Mouse (Mus musculus): ENCODE data around the gene Gm20388. TPM values are rescaled to one million over a fixed set of nuclear protein-coding genes. Genes with fewer than 3 reads are reported as not detected.
"Not testable (repeated sequence)": the region's sequence is repeated elsewhere in the genome, so short reads cannot be mapped to it uniquely, and the experiment has no call there.

Gene Gm20388
- total RNA-seq, 1 experiment: 27.0 TPM

DNA sequence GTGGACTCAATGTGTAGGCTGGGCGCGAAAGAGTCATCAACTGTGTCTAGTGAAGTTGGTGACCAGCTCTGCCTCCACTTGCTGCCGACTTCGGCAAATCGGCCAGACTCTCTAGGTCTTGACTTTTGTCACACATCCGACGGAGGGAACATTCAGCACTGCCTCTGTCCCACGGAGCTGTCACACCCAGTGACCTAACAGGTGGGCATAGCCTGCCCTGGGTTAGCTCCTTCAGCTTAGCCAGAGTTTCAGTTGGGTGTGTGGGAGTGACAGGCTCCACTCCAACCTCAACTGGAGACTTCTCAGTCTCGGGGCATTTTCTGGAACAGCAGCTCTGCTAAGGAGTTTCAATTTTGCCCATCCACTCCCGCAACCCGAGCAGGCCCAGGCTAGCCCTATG is 1223.9 kb downstream of the Gm20388 start:
- no peak for TF ChIP-seq ZNF384 (IDR thresholded peaks at IDR 0.05; ENCODE audit: low read depth, low read length)
- no peak for TF ChIP-seq MAFK (IDR thresholded peaks at IDR 0.05; ENCODE audit: insufficient read depth, low read depth, low read length)
- TF ChIP-seq CHD2 (IDR thresholded peaks at IDR 0.05; ENCODE audit: low read depth, low read length): no peak
- no peak for TF ChIP-seq HCFC1 (IDR thresholded peaks at IDR 0.05; ENCODE audit: borderline replicate concordance, insufficient read depth, low read length)
- no peak for TF ChIP-seq ZC3H11A (IDR thresholded peaks at IDR 0.05; ENCODE audit: borderline replicate concordance, low read depth, low read length)
- Histone ChIP-seq H3K9me3 (ENCODE audit: control insufficient read depth, insufficient read depth, low read depth, low read length) (no peaks in the 10 kb centered on the region), H3K4me3 (ENCODE audit: insufficient read depth in 1 of 2, low read depth in 1 of 2, low read length in 2 of 2, poor library complexity in 1 of 2, severe bottlenecking in 1 of 2) (no peak overlapping the region), H3K4me1 (ENCODE audit: control insufficient read depth in 2 of 2, insufficient read depth in 2 of 2, low read length in 2 of 2, poor library complexity in 1 of 2) (no peaks in the 10 kb centered on the region), H3K36me3 (ENCODE audit: control insufficient read depth, insufficient read depth, low read length, poor library complexity, severe bottlenecking) (no peaks in the 10 kb centered on the region), H3K9ac (ENCODE audit: insufficient read depth, low read depth, low read length, poor library complexity, severe bottlenecking) (no peak overlapping the region), H3K27ac (ENCODE audit: insufficient read depth, low read depth, low read length, poor library complexity, severe bottlenecking) (no peak overlapping the region)
- in situ Hi-C loops (cut with MboI; ENCODE audit: low sequenced_read_pairs in 2 of 2, unreplicated experiment in 2 of 2): no loop called here
- no peak for DNase-seq (ENCODE audit: low read depth, low spot score)

DNA sequence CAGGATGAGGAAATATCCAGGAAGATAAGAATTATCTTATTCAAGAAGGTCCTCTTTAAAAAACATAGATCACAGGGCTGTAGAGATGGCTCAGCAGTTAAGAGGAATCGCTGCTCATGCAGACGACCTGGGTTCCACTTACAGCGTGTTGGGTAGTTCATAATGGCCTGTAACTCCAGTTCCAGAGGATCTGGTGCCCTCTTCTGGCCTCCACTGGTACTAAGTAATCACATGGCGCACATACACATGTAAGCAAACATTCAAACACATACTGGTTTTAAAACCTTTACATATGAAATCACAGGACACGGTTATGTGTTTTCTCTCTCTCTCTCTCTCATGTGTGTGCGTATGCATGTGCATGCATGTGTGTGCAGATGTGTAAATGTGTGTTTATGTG is 1226.2 kb downstream of the Gm20388 start:
- H3K36me3 ChIP-seq (ENCODE audit: control insufficient read depth, insufficient read depth, low read length, poor library complexity, severe bottlenecking): no peaks in the 10 kb centered on the region

DNA sequence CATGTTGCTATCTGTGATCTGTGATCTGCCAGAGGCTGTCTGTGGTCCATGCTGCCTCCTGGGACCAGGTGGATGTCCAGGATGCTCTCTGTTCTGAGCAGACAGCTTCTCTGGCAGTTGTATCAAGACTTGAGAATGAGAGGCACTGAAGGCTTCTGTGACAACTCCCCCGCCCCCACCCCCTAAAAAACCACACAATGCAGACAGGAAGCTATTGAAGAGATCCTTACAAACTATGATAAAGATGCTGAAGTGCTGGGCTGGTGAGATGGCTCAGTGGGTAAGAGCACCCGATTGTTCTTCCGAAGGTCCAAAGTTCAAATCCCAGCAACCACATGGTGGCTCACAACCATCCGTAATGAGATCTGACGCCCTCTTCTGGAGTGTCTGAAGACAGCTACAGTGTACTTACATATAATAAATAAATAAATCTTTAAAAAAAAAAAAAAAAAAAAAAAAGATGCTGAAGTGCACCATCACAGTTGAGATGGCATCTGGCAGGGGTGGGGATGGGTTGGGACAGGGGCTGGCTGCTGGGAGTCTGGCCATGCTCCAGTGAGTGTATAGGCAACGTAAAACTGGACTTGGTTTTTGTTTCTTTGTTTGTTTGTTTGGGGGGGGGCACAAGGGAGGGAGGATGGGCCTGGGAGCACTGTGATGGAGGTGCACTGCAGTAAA is 1235.0 kb downstream of the Gm20388 start:
- in situ Hi-C loops (cut with MboI; ENCODE audit: low sequenced_read_pairs in 2 of 2, unreplicated experiment in 2 of 2); H3K4me3 ChIP-seq (ENCODE audit: insufficient read depth in 1 of 2, low read depth in 1 of 2, low read length in 2 of 2, poor library complexity in 1 of 2, severe bottlenecking in 1 of 2); H3K36me3 ChIP-seq (ENCODE audit: control insufficient read depth, insufficient read depth, low read length, poor library complexity, severe bottlenecking); H3K27ac ChIP-seq (ENCODE audit: insufficient read depth, low read depth, low read length, poor library complexity, severe bottlenecking); H3K4me1 ChIP-seq (ENCODE audit: control insufficient read depth in 2 of 2, insufficient read depth in 2 of 2, low read length in 2 of 2, poor library complexity in 1 of 2); DNase-seq (ENCODE audit: low read depth, low spot score); H3K9ac ChIP-seq (ENCODE audit: insufficient read depth, low read depth, low read length, poor library complexity, severe bottlenecking); H3K9me3 ChIP-seq (ENCODE audit: control insufficient read depth, insufficient read depth, low read depth, low read length): not testable (repeated sequence)

More for the DNA sequence above, 1226.2 kb downstream of the Gm20388 start:
- Histone ChIP-seq H3K4me3 (ENCODE audit: insufficient read depth in 1 of 2, low read depth in 1 of 2, low read length in 2 of 2, poor library complexity in 1 of 2, severe bottlenecking in 1 of 2) (no peak overlapping the region), H3K9me3 (ENCODE audit: control insufficient read depth, insufficient read depth, low read depth, low read length) (no peaks in the 10 kb centered on the region), H3K9ac (ENCODE audit: insufficient read depth, low read depth, low read length, poor library complexity, severe bottlenecking) (no peak overlapping the region), H3K4me1 (ENCODE audit: control insufficient read depth in 2 of 2, insufficient read depth in 2 of 2, low read length in 2 of 2, poor library complexity in 1 of 2) (no peaks in the 10 kb centered on the region), H3K27ac (ENCODE audit: insufficient read depth, low read depth, low read length, poor library complexity, severe bottlenecking) (no peak overlapping the region)
- no peak for DNase-seq (ENCODE audit: low read depth, low spot score)
- in situ Hi-C loops (cut with MboI; ENCODE audit: low sequenced_read_pairs in 2 of 2, unreplicated experiment in 2 of 2): no loop called here
- TF ChIP-seq MAFK (IDR thresholded peaks at IDR 0.05; ENCODE audit: insufficient read depth, low read depth, low read length) (no peak), HCFC1 (IDR thresholded peaks at IDR 0.05; ENCODE audit: borderline replicate concordance, insufficient read depth, low read length) (no peak), ZNF384 (IDR thresholded peaks at IDR 0.05; ENCODE audit: low read depth, low read length) (no peak), CHD2 (IDR thresholded peaks at IDR 0.05; ENCODE audit: low read depth, low read length) (no peak), ZC3H11A (IDR thresholded peaks at IDR 0.05; ENCODE audit: borderline replicate concordance, low read depth, low read length) (no peak)

DNA sequence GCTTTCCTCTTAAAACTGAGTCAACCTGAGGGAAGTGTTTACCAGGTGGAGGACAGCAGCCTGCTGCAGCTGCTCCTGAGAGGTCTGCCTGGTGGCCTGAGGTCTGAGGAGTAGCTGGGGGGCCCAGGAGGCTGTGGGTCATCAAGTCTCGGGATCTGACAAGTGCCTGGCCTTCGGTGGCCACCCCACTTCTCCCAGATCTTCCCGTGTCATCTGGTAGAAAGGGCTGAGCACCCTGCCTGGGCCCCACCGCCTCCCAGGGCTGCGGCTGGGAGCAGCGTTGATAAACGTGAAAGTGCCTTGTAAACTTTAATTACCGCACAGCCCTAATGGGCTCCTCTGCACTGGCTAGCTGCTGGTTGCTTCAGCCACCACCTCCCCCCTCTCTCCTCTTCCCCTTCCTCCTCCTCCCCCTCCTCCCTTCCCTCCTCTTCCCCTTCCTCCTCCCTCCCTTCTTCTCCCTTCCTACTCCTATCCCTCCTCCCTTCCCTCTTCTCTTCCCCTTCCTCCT is 1238.0 kb downstream of the Gm20388 start:
- Histone ChIP-seq H3K27ac (ENCODE audit: insufficient read depth, low read depth, low read length, poor library complexity, severe bottlenecking) (no peak overlapping the region), H3K4me3 (ENCODE audit: insufficient read depth in 1 of 2, low read depth in 1 of 2, low read length in 2 of 2, poor library complexity in 1 of 2, severe bottlenecking in 1 of 2) (no peak overlapping the region), H3K4me1 (ENCODE audit: control insufficient read depth in 2 of 2, insufficient read depth in 2 of 2, low read length in 2 of 2, poor library complexity in 1 of 2) (no peaks in the 10 kb centered on the region), H3K36me3 (ENCODE audit: control insufficient read depth, insufficient read depth, low read length, poor library complexity, severe bottlenecking) (no peaks in the 10 kb centered on the region), H3K9ac (ENCODE audit: insufficient read depth, low read depth, low read length, poor library complexity, severe bottlenecking) (no peak overlapping the region), H3K9me3 (ENCODE audit: control insufficient read depth, insufficient read depth, low read depth, low read length) (no peaks in the 10 kb centered on the region)
- DNase-seq (ENCODE audit: low read depth, low spot score): no peak
- in situ Hi-C loops (cut with MboI; ENCODE audit: low sequenced_read_pairs in 2 of 2, unreplicated experiment in 2 of 2): no loop called here
- TF ChIP-seq MAFK (IDR thresholded peaks at IDR 0.05; ENCODE audit: insufficient read depth, low read depth, low read length) (no peak), ZC3H11A (IDR thresholded peaks at IDR 0.05; ENCODE audit: borderline replicate concordance, low read depth, low read length) (no peak), ZNF384 (IDR thresholded peaks at IDR 0.05; ENCODE audit: low read depth, low read length) (no peak)

DNA sequence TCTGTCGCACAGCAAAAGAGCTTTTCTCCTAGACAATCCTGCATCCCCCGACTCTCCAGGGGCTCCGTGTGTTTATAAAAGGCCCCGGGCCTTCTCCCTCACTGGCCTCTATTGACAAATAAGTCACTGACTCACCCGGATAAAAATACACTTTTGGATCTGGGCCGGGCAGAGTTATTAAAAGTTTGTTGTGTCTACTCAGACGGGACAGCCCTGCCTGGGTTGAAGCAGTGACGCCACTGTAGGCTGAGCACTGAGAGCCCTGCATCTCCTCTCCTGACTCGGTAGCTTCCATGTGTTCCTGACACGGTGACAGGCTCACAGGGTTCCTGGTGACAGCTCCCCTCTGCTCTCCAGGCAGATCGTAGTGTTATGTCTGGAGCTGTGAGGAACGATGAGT is 1241.8 kb downstream of the Gm20388 start:
- Histone ChIP-seq H3K4me1 (ENCODE audit: control insufficient read depth in 2 of 2, insufficient read depth in 2 of 2, low read length in 2 of 2, poor library complexity in 1 of 2) (no peaks in the 10 kb centered on the region), H3K9ac (ENCODE audit: insufficient read depth, low read depth, low read length, poor library complexity, severe bottlenecking) (no peak overlapping the region), H3K27ac (ENCODE audit: insufficient read depth, low read depth, low read length, poor library complexity, severe bottlenecking) (no peak overlapping the region), H3K4me3 (ENCODE audit: insufficient read depth in 1 of 2, low read depth in 1 of 2, low read length in 2 of 2, poor library complexity in 1 of 2, severe bottlenecking in 1 of 2) (no peak overlapping the region), H3K9me3 (ENCODE audit: control insufficient read depth, insufficient read depth, low read depth, low read length) (no peaks in the 10 kb centered on the region), H3K36me3 (ENCODE audit: control insufficient read depth, insufficient read depth, low read length, poor library complexity, severe bottlenecking) (no peaks in the 10 kb centered on the region)
- no peak for DNase-seq (ENCODE audit: low read depth, low spot score)
- TF ChIP-seq MAFK (IDR thresholded peaks at IDR 0.05; ENCODE audit: insufficient read depth, low read depth, low read length) (no peak), HCFC1 (IDR thresholded peaks at IDR 0.05; ENCODE audit: borderline replicate concordance, insufficient read depth, low read length) (no peak), ZC3H11A (IDR thresholded peaks at IDR 0.05; ENCODE audit: borderline replicate concordance, low read depth, low read length) (no peak), CHD2 (IDR thresholded peaks at IDR 0.05; ENCODE audit: low read depth, low read length) (no peak), ZNF384 (IDR thresholded peaks at IDR 0.05; ENCODE audit: low read depth, low read length) (no peak)
- in situ Hi-C loops (cut with MboI; ENCODE audit: low sequenced_read_pairs in 2 of 2, unreplicated experiment in 2 of 2): no loop called here
